Mouse (Mus musculus): ENCODE results near the gene Clec14a.
"Not testable (repeated sequence)": the region's sequence is repeated elsewhere in the genome, so short reads cannot be mapped to it uniquely, and the experiment has no call there.

The Clec14a gene

GRCm38 (mm10) chr12:58268563-58269501, at the start of gene Clec14a:
Clec14a (minus strand) TSS chr12:58269290.
- DNase-seq = no peak

- peak; percentile 1 for DNase-seq
Observed at GRCm38 (mm10) chr12:58307835-58308234, 38.7 kb upstream of the Clec14a start.

- DNase-seq = not testable (repeated sequence)
Observed at GRCm38 (mm10) chr12:58306402-58306801, 37.3 kb upstream of the Clec14a start.

DNA sequence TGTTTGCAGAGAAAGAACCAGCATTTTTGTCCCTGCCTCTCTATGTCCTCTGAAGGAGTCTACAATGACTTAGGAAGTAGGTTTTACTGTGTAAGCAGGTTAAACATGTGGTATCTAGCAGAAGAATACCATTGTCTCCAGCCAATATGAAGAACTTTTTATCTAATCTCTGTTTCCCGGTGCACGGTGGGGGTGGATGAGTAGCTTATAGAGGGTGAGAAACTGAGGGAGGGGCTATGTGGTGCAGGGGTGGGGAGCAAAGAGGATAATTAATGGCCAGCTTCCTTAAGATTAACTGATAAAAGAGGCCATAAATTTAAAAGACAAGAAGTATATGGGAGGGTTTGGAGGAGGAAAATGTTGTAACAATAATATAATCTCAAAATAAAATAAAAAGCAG, 36.5 kb upstream of the Clec14a start:
- no peak for DNase-seq

- no peak for DNase-seq
Observed at GRCm38 (mm10) chr12:58296980-58297379, 27.9 kb upstream of the Clec14a start.

- no peak for DNase-seq
Observed at GRCm38 (mm10) chr12:58285912-58286311, 16.8 kb upstream of the Clec14a start.

GRCm38 (mm10) chr12:58270520-58270919, 1.4 kb upstream of the Clec14a start:
- DNase-seq = no peak

DNA sequence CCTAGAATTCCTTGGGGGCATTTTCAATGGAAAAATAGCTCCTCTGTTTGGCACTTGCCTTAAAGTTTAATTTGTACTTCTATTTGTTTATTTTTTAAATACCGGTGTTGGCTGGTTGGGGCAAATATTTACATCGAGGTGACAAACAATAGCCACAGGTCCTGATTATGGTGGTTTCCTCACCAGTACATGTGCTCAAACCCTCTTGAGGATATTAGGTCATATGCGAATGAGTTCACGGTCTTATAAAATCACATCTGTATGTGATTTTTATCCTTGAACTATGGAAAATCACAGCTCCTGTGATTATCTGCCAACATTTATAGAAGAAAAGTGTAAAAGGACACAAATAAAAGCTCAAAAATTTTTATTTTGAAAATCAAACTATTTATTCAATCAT, 415 bp upstream of the Clec14a start:
- DNase-seq = no peak

GRCm38 (mm10) chr12:58268186-58268562, 916 bp downstream of the Clec14a start:
- DNase-seq = peak; percentile 35

DNA sequence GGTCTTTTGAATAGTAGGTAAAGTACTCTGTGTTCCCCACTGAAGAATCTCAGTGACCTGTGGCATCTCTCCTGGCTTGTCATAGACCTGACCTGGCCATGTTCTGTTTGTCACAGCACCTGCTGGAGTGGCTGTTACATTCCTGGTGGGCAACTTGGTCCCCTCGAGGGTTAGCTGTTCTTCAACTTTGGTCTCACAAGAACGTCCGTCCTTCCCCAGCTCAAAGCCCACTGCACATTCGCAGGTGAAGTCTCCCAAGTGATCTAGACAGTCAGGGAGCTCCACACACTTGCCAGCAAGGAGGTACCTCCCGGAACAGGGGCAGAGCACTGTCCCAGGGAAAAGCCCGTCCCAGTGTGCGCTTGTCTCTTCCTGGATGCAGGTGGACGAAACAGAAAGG, 1.3 kb downstream of the Clec14a start:
- DNase-seq = no peak

GRCm38 (mm10) chr12:58251901-58252300, 17.2 kb downstream of the Clec14a start:
- DNase-seq = no peak

DNA sequence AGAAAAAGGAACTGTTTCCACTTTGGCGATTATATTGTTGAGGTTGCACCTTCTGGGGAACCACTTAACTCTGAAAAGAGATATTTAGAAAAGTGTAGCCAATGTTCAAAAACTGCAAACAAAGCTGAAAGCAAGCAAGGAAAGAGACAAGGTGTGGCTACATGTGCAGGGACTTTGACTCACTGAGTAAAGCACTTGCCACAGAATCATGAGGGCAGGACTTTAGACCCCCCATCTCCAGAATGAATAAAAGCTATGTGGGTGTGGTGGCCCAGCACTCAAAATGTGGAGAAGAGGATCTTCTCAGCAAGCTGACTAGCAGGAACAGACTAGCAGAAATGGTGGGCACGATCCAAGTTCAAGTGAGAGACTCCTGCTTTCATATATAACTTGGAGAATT, 36.6 kb downstream of the Clec14a start:
- DNase-seq = no peak

DNA sequence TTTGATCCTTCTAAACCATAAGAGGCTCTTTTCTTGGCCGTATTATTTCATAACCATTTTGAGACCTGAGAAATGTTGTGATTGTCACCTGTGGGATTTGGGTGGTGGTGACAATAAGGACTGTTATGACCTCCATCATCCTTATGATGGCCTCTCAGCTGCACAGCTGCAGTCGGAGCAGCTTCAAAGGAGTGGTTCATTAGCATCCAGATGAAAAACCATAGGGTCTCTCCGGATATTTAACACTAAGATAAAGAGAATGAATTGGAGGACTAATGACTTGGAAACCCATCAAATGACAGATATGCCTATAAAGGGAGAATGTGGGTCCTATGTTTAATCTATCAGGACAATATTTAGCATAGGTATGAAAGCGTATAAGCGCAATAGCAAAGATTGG, 43.4 kb downstream of the Clec14a start:
- DNase-seq = no peak

DNA sequence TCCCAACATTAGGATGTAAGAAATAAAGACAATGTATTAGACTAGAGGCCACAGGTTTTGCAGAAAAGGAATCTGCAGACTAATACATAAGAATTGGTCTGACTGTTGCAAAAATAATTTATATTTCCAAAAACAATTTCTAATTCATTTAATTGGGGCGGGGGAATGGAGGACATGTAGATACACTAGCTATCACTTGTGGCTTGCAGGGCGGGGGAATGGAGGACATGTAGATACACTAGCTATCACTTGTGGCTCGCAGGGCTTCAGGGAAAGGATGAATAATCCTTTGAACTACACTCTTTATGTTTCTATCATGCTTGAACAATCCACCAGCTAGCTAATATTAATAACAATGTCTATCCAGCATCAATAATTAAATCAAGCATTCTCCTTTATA, 50.0 kb downstream of the Clec14a start:
- no peak for DNase-seq

DNA sequence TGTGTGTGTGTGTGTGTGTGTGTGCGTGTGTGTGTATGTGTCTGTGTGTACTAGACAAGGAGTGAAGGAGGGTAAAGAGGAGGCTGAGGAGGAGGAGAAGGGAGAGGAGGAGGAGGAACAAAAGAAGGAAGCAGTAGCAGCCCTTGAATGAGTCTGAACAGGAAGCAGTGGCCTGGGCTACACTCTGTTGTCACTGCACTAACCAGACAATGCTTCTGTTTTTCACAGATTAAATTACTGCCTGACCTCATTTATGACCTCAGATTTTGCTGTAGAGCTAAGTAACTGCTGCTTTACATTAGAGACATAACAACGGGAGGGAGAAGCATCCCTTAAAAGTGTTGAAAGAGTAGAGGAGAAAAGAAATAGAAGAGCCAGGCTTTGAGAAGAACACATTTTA, 52.9 kb downstream of the Clec14a start:
- no peak for DNase-seq

All from right cerebral cortex, adult 18-20 months (tissue).